Mouse (Mus musculus) limb, embryonic 10.5 days (tissue): ENCODE results near the gene Eif3g. TPM values are rescaled to one million over a fixed set of nuclear protein-coding genes. Genes with fewer than 3 reads are reported as not detected.

Experiments used
- DNase-seq: peaks from one replicate; pipeline ENCODE4 v3.0.0-alpha.2; 2017; ENCODE audit warnings: low spot score
- H3K27ac ChIP-seq: fragments of 300-500 bp; sonication (generic); 2 replicates; pipeline ENCODE4 v1.5.1; 2016; ENCODE audit warnings: mild to moderate bottlenecking
- H3K27me3 ChIP-seq: fragments of 300-500 bp; sonication (generic); 2 replicates; pipeline ENCODE4 v1.6.1; 2016; ENCODE audit warnings: low read depth, mild to moderate bottlenecking; ENCODE audit not compliant: poor library complexity, severe bottlenecking
- H3K36me3 ChIP-seq: fragments of 300-500 bp; sonication (generic); 2 replicates; pipeline ENCODE4 v1.6.1; 2016; ENCODE audit warnings: mild to moderate bottlenecking, moderate library complexity
- H3K4me1 ChIP-seq: fragments of 300-500 bp; sonication (generic); 2 replicates; pipeline ENCODE4 v1.6.1; 2016
- H3K4me3 ChIP-seq: fragments of 300-500 bp; sonication (generic); 2 replicates; pipeline ENCODE4 v1.5.1; 2016; ENCODE audit warnings: mild to moderate bottlenecking, moderate library complexity
- H3K9me3 ChIP-seq: fragments of 300-500 bp; sonication (generic); replicated peaks from 2 replicates; pipeline ENCODE4 v1.6.1; 2016; ENCODE audit warnings: mild to moderate bottlenecking
- WGBS: fragments of 180-500 bp; shearing (Covaris S2); methylation state at CpG from one replicate; pipeline ENCODE4 v1.1.7; 2016; 5-methylcytosine and 5-hydroxymethylcytosine counted together
- polyA plus RNA-seq: library from polyadenylated mRNA; unstranded; fragments of >200 nt; fragmentation: Nextera tagmentation; extraction: Ambion mirVana; gene quantifications from 2 replicates; pipeline ENCODE4 v1.2.1, GENCODE M21; 2016

Eif3g gene
- 415 and 453 TPM in 2 replicates for polyA plus RNA-seq

DNA sequence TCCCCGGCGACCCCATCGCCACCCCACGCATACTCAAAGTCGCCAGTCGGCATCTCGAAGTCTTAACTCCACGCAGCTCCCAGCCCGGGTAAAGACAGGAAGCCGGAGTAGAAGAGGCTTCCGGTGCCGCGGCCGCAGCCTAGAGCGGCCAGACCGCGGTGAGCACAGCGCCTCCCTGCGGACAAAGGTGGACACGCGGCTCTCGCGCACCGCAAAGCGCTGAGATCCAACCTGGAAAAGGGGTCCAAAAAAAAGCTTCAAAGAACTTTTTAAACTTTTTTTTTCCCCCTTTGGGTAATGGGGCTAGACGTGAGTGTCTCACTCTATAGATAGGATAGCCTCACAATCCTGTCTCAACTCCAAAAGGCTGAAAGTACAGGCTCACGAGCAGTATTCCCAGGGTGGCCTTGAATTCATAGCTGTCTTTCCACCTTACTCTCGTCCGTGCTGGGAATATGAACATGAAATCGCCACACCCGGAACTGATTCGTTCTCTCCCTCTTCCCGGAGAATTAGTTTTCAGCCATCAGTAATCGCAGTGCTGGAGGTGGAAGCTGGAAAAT is at the start of gene Eif3g:
TSS of gene Eif3g (minus strand) at position 113 of the 563 bp plus-strand sequence.
- Histone ChIP-seq H3K36me3 (peaks cover 42% of the 10 kb centered on the region), H3K4me3 (peak within 1 kb of the TSS; percentile 97), H3K27me3 (no peaks in the 10 kb centered on the region), H3K9me3 (no peaks in the 10 kb centered on the region), H3K4me1 (peaks cover 25% of the 10 kb centered on the region), H3K27ac (peak within 1 kb of the TSS; percentile 92)
- DNase-seq: peak; percentile 95
- 8% methylated on average over 34 of the region's 34 CpGs for WGBS

DNA sequence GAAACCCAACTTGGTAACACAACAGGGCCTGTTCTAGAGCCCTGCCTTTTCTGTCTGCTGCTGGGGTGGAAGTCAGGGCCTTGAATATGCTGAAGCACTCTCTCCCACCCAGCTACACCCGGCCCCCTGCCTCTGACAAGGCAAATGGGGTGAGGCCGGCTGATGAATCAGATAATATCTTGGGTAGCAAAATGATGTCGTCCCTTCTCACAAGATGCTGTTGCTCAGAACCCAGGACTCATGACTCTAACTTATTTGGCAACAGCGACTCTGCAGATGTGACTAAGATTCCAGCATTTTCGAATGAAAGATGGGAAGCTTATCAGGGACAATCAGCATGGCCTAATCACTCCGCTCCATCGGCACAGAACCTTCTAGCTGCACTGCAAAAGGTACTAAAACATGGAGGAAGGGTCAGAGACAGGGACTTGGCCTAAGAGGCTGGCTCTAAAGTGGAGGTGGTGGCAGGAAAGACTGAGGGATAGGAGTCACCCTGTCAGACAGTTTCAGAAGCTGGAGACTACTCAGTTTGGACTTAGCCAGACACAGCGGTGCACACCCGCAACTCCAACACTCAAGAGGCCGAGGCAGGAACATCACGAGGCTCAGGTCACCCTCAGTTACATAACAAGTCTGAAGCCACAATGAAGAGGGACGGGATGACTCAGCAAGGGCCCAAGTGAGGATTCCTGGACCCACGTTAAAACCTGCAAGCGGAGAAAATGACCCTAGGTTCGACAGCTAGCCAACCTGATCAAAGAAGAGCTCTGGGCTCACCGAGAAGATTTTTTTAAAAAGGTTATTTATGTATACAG is 47.9 kb upstream of the Eif3g start:
- H3K27me3 ChIP-seq: no peaks in the 10 kb centered on the region
- WGBS: 82% methylated on average over 16 of the region's 16 CpGs
- no peak overlapping the region for H3K4me3 ChIP-seq
- DNase-seq: no peak
- peaks cover 54% of the 10 kb centered on the region for H3K4me1 ChIP-seq
- H3K9me3 ChIP-seq: no peaks in the 10 kb centered on the region
- no peak overlapping the region for H3K27ac ChIP-seq
- H3K36me3 ChIP-seq: peaks cover 76% of the 10 kb centered on the region

DNA sequence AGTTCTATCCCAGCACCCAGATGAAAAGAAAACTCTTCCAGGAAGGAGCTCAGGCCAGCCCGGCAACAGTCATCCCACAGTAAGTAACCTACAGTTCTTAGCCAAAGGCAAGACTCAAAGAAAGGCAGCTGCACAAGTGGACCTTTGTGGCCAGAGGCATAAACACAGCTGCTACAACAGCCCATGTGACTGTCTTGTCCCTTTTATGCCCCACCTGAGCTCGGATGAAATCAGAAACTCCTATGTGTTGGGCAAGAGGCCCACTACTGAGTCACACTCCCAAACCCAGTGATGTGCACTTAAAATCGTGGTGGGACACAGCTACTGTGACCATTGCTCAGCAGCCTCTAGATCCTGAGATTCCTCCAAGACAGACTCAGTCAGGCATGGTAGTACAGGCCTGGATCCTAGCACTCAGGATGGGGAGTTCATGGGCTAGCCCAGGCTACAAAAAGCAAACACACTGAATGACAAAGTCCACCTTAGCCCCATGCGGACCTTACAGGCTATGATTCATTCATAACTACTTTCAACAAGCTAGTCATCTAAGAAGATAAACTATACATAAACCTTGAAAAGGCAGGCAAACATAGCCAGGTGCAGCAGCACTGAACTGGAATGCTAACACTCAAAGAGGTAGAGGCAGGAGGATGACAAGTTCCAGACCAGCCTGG is 46.4 kb upstream of the Eif3g start:
- no peaks in the 10 kb centered on the region for H3K9me3 ChIP-seq
- no peak overlapping the region for H3K4me3 ChIP-seq
- H3K27ac ChIP-seq: no peak overlapping the region
- no peaks in the 10 kb centered on the region for H3K27me3 ChIP-seq
- H3K36me3 ChIP-seq: peaks cover 90% of the 10 kb centered on the region
- H3K4me1 ChIP-seq: peaks cover 41% of the 10 kb centered on the region
- WGBS: 71% methylated on average over 4 of the region's 4 CpGs
- no peak for DNase-seq

DNA sequence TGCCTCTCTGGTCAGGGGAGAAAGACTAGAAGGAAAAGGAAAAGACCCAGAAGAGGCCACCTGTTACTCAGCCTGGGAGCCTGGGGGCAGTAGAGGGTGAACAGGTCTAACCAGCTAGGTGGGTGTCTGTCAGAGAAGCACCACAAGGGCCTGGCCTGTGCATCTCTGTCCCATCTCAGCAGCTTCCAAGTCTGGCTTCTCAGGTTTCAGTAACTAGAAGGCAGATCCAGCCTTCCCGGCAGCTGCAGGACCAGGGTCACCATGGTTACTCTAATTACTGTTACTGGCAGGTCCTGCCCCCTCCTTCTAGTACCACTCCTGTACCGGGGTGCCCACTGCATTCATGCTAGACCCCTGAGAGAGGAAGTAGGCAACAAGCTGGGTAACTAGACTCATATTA is 45.5 kb upstream of the Eif3g start:
- Histone ChIP-seq H3K27me3 (no peaks in the 10 kb centered on the region), H3K27ac (peak overlapping the region; percentile 50; the same call in 1 of the 2 replicates), H3K4me1 (peaks cover 32% of the 10 kb centered on the region), H3K36me3 (peaks cover 91% of the 10 kb centered on the region), H3K9me3 (no peaks in the 10 kb centered on the region), H3K4me3 (peak overlapping the region; percentile 21; the same call in 1 of the 2 replicates)
- peak; percentile 53 for DNase-seq
- WGBS: 4% methylated on average over 2 of the region's 2 CpGs

DNA sequence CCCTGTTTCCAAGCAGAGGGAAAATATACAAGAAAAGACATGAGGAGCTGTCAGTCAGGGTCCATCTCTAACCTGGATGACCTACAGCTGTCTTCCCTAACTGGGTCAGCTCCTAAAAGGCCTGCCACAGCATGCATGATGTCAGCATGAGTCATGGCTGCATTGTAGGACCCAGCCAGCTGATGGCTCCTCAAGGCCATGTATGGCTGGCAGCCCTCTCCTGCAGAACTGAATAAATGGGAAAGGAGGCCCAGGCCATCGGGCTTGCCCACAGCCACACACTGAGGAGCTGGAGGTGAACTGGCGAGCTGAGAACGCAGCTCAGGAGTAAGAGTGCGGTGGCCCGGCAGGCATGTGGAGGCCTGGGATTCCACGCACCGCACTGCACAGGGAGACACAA is 45.0 kb upstream of the Eif3g start:
- no peak for DNase-seq
- Histone ChIP-seq H3K27ac (peak overlapping the region; percentile 50; the same call in 1 of the 2 replicates), H3K36me3 (peaks cover 91% of the 10 kb centered on the region), H3K4me1 (peaks cover 30% of the 10 kb centered on the region), H3K9me3 (no peaks in the 10 kb centered on the region), H3K27me3 (no peaks in the 10 kb centered on the region), H3K4me3 (no peak overlapping the region)
- 90% methylated on average over 7 of the region's 7 CpGs for WGBS

DNA sequence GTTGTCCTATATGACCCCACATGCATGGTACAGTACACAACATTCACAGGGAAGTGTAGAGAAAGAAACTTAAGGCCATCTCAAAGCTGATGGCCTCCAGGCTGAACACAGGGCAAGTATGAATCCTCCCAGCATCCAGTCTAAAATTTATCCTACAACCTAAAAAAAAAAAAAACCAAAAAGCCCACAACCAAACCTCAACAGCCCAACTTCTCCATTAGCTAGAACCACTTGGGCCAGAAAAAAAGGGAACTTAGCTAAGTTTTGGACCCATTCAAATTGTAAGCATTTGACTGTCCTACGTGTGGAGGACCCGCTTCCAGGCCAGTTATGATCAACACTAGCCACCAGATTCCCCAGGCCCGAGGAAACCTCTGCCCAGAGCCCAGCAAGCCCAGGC is 24.8 kb upstream of the Eif3g start:
- Histone ChIP-seq H3K36me3 (peaks cover 99% of the 10 kb centered on the region), H3K4me1 (no peaks in the 10 kb centered on the region), H3K27me3 (no peaks in the 10 kb centered on the region), H3K27ac (no peak overlapping the region), H3K9me3 (no peaks in the 10 kb centered on the region), H3K4me3 (no peak overlapping the region)
- whole genome bisulfite sequencing: 94% methylated on average over 3 of the region's 3 CpGs
- DNase-seq: no peak

DNA sequence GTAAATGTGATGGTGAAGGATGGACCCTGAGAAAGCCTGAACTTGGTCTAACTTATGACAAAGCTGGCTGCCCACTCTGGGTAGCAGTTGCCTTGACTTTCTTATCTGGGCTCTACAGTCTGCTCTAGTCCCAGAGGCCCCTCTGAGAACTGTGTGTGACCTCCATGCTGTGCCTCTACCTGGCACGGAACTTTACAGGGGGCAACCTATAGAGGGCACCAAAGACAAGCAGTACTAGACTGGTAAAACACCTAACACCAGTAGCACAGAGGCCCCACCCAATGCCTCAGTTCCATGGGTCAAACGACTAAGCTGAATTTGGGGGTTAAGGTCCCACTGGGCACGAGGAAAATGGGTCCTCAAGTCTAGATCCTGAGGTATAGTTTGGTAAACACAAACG is 17.7 kb upstream of the Eif3g start:
- no peaks in the 10 kb centered on the region for H3K4me1 ChIP-seq
- H3K4me3 ChIP-seq: no peak overlapping the region
- peaks cover 100% of the 10 kb centered on the region for H3K36me3 ChIP-seq
- no peaks in the 10 kb centered on the region for H3K27me3 ChIP-seq
- WGBS: 92% methylated on average over 4 of the region's 4 CpGs
- DNase-seq: no peak
- no peaks in the 10 kb centered on the region for H3K9me3 ChIP-seq
- H3K27ac ChIP-seq: no peak overlapping the region

DNA sequence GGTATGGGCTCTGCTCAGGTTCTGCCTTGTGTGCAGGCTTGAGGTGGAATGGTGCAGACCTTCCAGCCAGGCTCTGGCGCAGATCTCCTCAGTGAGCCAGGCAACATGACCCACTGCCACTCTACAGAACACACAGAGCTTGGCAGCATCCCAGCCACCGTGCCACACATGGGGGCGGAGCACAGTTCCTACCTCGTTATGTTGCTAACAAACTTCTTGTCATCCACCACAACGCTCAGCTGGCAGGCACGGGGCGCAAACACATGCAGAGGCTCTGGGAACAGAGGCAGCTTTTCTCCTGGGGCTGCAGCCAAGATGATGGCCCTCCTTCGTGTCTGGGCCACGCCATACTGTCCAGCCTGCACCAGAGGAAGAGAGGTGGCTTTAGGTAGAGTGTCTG is 11.5 kb upstream of the Eif3g start:
- H3K9me3 ChIP-seq: no peaks in the 10 kb centered on the region
- peaks cover 100% of the 10 kb centered on the region for H3K36me3 ChIP-seq
- H3K27me3 ChIP-seq: no peaks in the 10 kb centered on the region
- no peak for DNase-seq
- no peak overlapping the region for H3K4me3 ChIP-seq
- 94% methylated on average over 9 of the region's 9 CpGs for WGBS
- no peak overlapping the region for H3K27ac ChIP-seq
- H3K4me1 ChIP-seq: no peaks in the 10 kb centered on the region

DNA sequence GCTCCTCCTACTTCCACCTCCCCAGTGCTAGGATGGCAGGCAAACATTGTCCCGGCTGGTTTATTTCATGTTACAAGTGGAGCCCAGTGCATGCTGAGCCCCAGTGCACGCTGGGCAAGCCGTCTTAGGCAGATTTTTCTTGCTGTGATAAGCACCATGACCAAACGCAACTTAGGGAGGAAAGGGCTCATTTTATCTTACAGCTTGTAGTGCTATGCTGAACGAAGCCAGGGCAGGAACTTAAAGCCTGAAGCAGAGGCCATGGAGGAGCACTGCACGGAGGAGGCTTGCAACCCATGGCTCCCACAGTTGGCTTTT is 3.7 kb upstream of the Eif3g start:
- Histone ChIP-seq H3K36me3 (peaks cover 41% of the 10 kb centered on the region), H3K27ac (no peak overlapping the region), H3K4me1 (peaks cover 20% of the 10 kb centered on the region), H3K4me3 (no peak overlapping the region), H3K27me3 (no peaks in the 10 kb centered on the region), H3K9me3 (no peaks in the 10 kb centered on the region)
- WGBS: 45% methylated on average over 6 of the region's 6 CpGs
- DNase-seq: no peak

DNA sequence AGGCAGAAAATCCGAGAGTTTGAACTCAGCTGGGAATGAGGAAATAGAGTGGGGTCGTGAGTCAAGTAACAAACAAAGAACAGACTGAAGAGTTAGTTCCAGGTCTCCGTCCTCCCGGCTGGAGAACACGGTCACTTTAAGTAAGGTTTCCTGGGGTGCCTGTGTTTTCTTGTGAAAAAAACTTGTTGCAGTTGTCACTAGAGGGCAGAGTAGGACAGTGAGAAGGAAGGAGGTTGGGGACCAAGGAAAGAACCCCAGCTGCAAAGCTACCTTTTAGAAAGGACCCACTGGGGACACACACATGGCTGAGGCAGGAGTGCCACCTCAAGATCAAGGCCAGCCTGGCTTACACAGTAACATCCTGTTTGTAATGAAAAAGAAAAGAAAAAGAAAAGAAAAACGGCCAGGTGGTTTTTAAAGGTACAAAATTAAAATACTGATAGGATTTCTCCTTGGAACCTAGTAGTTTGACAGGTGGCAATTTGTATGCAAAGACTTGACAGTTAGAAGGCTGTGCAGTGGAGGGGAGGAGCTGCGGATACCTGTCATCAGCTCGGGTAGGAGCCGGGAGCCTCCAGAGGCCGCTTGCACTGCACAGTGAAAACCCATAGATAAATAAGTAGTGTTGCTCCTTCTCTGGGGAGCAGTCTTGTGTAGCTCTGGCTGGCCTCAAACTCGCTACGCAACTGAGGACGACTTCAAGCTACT is 3.2 kb upstream of the Eif3g start:
- H3K27ac ChIP-seq: no peak overlapping the region
- no peaks in the 10 kb centered on the region for H3K27me3 ChIP-seq
- 19% methylated on average over 13 of the region's 13 CpGs for WGBS
- no peak overlapping the region for H3K4me3 ChIP-seq
- no peaks in the 10 kb centered on the region for H3K9me3 ChIP-seq
- DNase-seq: peak; percentile 35
- peaks cover 41% of the 10 kb centered on the region for H3K36me3 ChIP-seq
- peaks cover 25% of the 10 kb centered on the region for H3K4me1 ChIP-seq

DNA sequence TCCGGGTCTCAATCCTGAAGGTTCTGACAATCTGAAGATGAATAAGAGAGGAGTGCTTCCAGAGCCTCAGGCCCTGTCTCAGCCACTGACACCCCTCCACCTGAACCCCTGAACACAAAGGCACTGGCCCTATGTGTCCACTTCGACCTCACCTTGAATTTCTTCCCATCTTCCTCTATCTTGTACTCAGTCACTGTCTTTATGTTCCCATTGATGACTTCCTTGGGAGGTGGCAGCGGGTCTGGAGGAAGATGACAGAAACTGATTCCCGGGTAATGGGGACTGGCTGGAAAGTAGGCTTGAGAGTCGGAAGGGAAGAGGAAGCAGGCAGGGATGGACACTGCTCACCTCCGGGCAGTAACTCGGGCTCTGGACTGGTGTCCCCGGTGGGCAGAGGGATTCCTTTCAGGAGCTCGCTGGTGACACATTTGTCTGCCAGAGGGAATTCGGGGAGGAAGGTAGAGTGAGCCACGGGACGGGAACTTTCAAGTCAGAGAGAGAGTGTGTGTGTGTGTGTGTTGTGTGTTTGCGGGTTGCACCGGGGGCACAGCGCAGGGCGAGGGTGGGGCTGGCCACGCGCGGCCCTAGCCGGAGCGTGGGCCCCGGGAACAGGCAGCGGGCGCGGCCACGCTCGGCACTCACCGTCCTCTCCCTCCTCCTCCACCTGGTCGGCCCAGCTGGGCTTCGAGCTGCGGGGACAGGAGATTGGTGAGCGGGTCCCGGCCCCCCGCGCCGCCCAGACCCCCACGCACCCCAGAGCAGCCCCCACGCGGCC is 500 bp downstream of the Eif3g start:
- DNase-seq: no peak
- WGBS: 5% methylated on average over 35 of the region's 39 CpGs
- Histone ChIP-seq H3K4me3 (peak overlapping the region; percentile 97), H3K36me3 (peaks cover 46% of the 10 kb centered on the region), H3K27me3 (no peaks in the 10 kb centered on the region), H3K4me1 (peaks cover 25% of the 10 kb centered on the region), H3K9me3 (no peaks in the 10 kb centered on the region), H3K27ac (peak overlapping the region; percentile 92)

DNA sequence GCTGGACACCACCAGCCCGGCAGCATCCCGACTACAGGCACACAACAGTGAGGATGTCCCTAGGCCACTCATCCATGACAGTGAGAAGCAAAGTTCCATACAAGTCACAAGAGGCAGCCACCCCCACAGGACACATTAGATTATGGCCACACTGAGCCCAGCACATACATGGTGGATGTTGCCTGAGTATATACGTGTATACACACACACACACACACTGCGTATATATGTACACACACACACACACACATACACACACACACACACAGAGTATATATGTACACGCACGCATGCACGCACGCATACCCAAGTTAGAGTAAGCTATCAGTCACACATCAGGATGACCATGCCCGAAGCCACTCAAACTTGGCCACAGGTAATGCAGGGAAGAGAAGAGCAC is 3.0 kb downstream of the Eif3g start:
- Histone ChIP-seq H3K27ac (no peak overlapping the region), H3K27me3 (no peaks in the 10 kb centered on the region), H3K4me1 (peaks cover 24% of the 10 kb centered on the region), H3K36me3 (peaks cover 72% of the 10 kb centered on the region), H3K4me3 (0 out of 2 replicates have a peak overlapping the region, but pooled peaks have one; percentile 6), H3K9me3 (no peaks in the 10 kb centered on the region)
- WGBS: 97% methylated on average over 9 of the region's 9 CpGs
- DNase-seq: no peak
